14 mouse cellular contexts compared by ENCODE assay signal in the genomic region with DNA sequence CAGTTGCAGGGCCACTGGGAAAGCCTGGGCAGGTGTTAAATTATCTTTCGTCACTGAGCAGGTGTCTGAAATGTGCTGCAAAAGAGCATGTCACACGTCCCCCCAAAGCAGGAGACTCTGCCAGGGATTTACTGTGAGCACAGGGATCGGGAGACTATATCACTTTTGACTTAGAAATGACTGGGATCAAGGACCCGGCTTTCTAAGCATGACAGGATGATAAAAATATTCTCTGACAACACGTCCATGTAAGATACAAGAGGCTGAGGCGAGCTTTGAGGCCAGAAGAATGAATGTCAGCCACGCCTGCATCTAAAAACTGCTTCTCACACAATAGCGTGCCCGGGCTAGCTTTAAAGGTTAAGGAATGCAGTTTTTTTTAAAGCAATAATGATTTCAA.
"Had no signal": no experiment of that assay in that cellular context is flagged by ENCODE, and none has a peak within 500 bp of the region (broad histone marks: within the 10 kb centered on the region; RNA-seq: fewer than 3 reads in every experiment).

No protein-coding gene starts in this region.

- H3K27ac ChIP-seq: kidney, postnatal 0 days; layer of hippocampus, adult 2 months; limb, embryonic 15.5 days; liver, embryonic 14.5 days had no signal

- H3K9ac ChIP-seq: limb, embryonic 15.5 days; liver, embryonic 14.5 days; liver, postnatal 0 days; lung, embryonic 14.5 days had no signal

- H3K4me3 ChIP-seq: layer of hippocampus, adult 2 months; limb, embryonic 15.5 days had no signal

- DNase-seq: kidney, postnatal 25 days; layer of hippocampus, adult 9-11 months; liver, postnatal 0 days; lung, embryonic 14.5 days; lung, postnatal 14 days; lung, postnatal 4 days; midbrain, embryonic 14.5 days; thymus, postnatal 25 days had no signal

- H3K27me3 ChIP-seq: limb, embryonic 15.5 days had no signal

- ATAC-seq: liver, postnatal 0 days had no signal

- H3K4me2 ChIP-seq: limb, embryonic 15.5 days; liver, embryonic 11.5 days; lung, embryonic 14.5 days; midbrain, embryonic 11.5 days had no signal

- H3K9me3 ChIP-seq: limb, embryonic 15.5 days had no signal

- H3K36me3 ChIP-seq: limb, embryonic 15.5 days had no signal
